Mouse (Mus musculus): ENCODE measurements around the gene Nrn1.

The Nrn1 gene

GRCm38 (mm10) chr13:36724533-36725470 lies 10.1 kb downstream of the Nrn1 start:
- no peak for DNase-seq (ENCODE audit: low spot score)

GRCm38 (mm10) chr13:36723726-36724300 lies 11.1 kb downstream of the Nrn1 start:
- no peak for DNase-seq (ENCODE audit: low spot score)

- DNase-seq (ENCODE audit: low spot score) = no peak
These were observed 12.6 kb downstream of the Nrn1 start for GRCm38 (mm10) chr13:36722309-36722708.

- no peak for DNase-seq (ENCODE audit: low spot score)
These were observed 14.5 kb downstream of the Nrn1 start for GRCm38 (mm10) chr13:36720297-36721017.

GRCm38 (mm10) chr13:36717376-36717775 lies 17.6 kb downstream of the Nrn1 start:
- DNase-seq (ENCODE audit: low spot score) = no peak

- no peak for DNase-seq (ENCODE audit: low spot score)
These were observed 18.2 kb downstream of the Nrn1 start for GRCm38 (mm10) chr13:36716708-36717107.

GRCm38 (mm10) chr13:36714101-36714500 lies 20.8 kb downstream of the Nrn1 start:
- DNase-seq (ENCODE audit: low spot score) = no peak

- no peak for DNase-seq (ENCODE audit: low spot score)
These were observed 27.7 kb downstream of the Nrn1 start for GRCm38 (mm10) chr13:36707088-36707690.

GRCm38 (mm10) chr13:36696351-36696771 lies 38.6 kb downstream of the Nrn1 start:
- DNase-seq (ENCODE audit: low spot score) = no peak

GRCm38 (mm10) chr13:36695516-36696201 lies 39.3 kb downstream of the Nrn1 start:
- no peak for DNase-seq (ENCODE audit: low spot score)

- no peak for DNase-seq (ENCODE audit: low spot score)
These were observed 51.4 kb downstream of the Nrn1 start for GRCm38 (mm10) chr13:36683581-36683980.

GRCm38 (mm10) chr13:36680690-36681355 lies 54.1 kb downstream of the Nrn1 start:
- DNase-seq (ENCODE audit: low spot score) = no peak

GRCm38 (mm10) chr13:36679345-36679744 lies 55.6 kb downstream of the Nrn1 start:
- DNase-seq (ENCODE audit: low spot score) = no peak

All from yolk sac, embryonic 10.5 days (tissue).